Mouse (Mus musculus) lung, adult 18-20 months (tissue): Measurements from ENCODE around the gene H2afj.

Experiments
- DNase-seq, 2 experiments: peaks; one replicate each; pipeline ENCODE4 v3.0.0; 2022; ENCODE audit warnings: mixed read lengths in 2 of 2

H2afj gene

DNA sequence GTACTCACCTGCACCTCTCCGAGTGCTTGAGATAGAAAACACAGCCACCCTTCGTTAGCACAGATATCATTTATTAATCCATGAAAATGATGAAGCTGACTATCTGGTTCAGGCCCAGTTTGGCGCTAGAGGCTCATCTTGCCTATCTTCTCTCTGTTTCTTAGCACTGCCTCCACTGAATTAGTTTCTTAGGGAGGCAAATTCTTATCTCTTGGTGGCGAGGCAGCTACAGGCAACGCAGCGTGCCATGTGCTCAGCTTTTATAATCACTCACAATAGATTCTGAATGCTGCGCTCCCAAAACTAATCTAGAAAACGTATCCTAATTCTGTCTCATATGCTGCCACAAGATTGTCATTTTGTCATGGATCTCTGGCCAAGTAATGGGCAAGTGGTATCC lies 40.4 kb downstream of the H2afj start:
- DNase-seq: no peak

- no peak for DNase-seq
Observed at GRCm38 (mm10) chr6:136848971-136849370, 40.9 kb downstream of the H2afj start.

GRCm38 (mm10) chr6:136850267-136850666 lies 42.2 kb downstream of the H2afj start:
- no peak for DNase-seq

DNA sequence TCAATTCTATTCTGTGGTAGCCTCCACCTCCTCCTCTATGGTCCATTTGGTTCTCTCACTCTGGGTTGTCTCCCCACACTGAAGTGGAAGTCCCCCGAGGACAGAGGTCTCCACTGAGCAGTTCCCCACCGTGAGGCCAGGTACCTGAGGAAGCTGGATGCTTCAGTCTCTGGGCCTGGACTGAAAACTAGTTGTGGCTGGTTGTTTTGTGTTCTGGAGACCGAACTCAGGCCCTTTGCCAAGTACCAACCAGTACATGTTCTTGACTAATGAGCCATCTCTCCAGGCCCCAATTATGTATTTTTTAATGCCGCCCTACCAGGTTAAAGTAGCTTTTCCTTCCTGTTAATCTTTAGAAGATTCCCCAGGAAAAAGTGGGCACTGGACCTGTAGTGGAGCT lies 44.3 kb downstream of the H2afj start:
- DNase-seq: no peak

- DNase-seq: no peak
Observed at GRCm38 (mm10) chr6:136852762-136853161, 44.7 kb downstream of the H2afj start.

DNA sequence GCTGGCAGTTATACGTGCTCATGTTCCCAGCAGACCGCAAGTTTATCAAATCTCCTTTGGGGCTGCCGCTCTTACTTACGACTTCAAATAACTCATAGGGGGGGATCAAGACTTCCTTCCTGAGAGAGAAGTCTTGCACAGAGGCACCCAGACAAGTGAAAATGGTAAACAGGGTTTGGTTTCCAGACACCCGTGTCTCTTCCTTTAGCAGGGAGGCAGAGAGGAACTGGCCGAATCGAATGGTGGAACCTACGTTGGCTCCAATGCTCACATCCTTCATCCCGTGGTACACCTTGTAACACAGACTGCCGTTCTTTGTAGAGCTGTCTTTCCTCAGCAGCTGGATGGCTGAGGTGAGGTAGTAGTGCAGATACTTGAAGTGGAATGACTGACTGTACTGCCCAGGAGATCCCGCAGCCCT lies 46.3 kb downstream of the H2afj start:
- DNase-seq: no peak

GRCm38 (mm10) chr6:136855183-136855582 lies 47.1 kb downstream of the H2afj start:
- no peak for DNase-seq

- DNase-seq: peak in 1 of 2 experiments; percentile 36
Observed at GRCm38 (mm10) chr6:136856071-136856636, 48.1 kb downstream of the H2afj start.

GRCm38 (mm10) chr6:136857186-136857872 lies 49.3 kb downstream of the H2afj start, which contains the start of gene Art4:
Gene Art4 (minus strand): TSS chr6:136857733.
- DNase-seq: peak in 1 of 2 experiments; percentile 23

GRCm38 (mm10) chr6:136857873-136858260 lies 49.8 kb downstream of the H2afj start:
- peak; percentile 28 to 40 for DNase-seq

DNA sequence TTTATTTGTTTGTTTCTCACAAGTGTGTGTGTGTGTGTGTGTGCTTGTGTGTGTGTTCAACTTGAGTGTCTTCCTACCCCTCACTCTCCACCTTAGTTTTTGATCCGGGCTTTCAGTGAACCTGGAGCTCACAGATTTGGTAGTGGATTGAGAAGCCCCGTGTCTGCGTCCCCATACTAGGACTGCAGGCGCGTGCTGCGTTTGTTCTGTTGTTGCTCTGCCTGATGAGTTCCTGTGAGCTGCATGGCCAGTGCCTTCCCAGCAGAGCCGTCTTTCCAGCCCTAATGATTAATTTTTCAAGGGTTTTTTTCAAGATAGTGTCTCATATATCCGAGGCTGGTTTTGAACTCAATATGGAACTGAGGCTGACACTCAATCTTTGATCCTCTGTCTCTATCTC lies 50.4 kb downstream of the H2afj start:
- DNase-seq: no peak
